Mouse (Mus musculus): ENCODE data around the gene 2410137M14Rik. TPM values are rescaled to one million over a fixed set of nuclear protein-coding genes. Genes with fewer than 3 reads are reported as not detected.

Gene 2410137M14Rik
- polyA plus RNA-seq, 1 experiment from 2014 or later: 0.36 TPM

DNA sequence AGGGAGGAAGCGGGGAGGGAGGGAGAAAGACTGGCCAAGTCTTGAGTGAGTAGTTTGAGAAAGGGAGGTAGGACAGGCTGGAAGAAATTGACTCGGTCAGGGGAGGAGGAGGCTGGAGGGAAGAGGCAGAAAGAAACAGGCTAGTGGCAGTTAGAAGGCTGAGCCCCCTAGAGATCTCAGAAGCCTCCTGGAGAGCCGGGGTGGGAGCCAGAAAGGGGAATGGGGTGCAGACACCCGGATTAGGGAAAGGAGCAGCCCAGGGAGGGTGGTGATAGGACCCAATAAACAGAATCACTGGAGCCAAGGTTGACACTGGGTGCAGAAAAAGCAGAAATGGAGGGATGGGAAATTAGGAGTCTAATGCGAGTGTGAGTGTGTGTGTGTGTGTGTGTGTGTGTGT, 37.3 kb downstream of the 2410137M14Rik start:
- no peak for ATAC-seq
- H3K9me3 ChIP-seq (ENCODE audit: control insufficient read depth, low read length): no peaks in the 10 kb centered on the region
- no peak overlapping the region; the same call in 1 of the 2 replicates for H3K4me3 ChIP-seq (ENCODE audit: low read length)
- H3K27ac ChIP-seq (ENCODE audit: low read depth, low read length): no peak overlapping the region
- H3K4me1 ChIP-seq (ENCODE audit: control insufficient read depth, insufficient read depth, low read depth, low read length): peaks cover 22% of the 10 kb centered on the region
- H3K27me3 ChIP-seq (replicated peaks; ENCODE audit: control insufficient read depth, insufficient read depth, low read length): peaks cover 30% of the 10 kb centered on the region
- peak overlapping the region; percentile 82 for H3K4me2 ChIP-seq (ENCODE audit: low read length)
- 22% methylated on average over 5 of the region's 5 CpGs for whole genome bisulfite sequencing
- H3K9ac ChIP-seq (ENCODE audit: low read depth, low read length): no peak overlapping the region
- H3K36me3 ChIP-seq (ENCODE audit: control insufficient read depth, insufficient read depth, low read length): peaks cover 5% of the 10 kb centered on the region; the same call in 1 of the 2 replicates

GRCm38 (mm10) chr17:36942791-36943471, 38.1 kb downstream of the 2410137M14Rik start, which contains the start of gene Rnf39:
TSS of gene Rnf39 (plus strand) at chr17:36942918.
- 4% methylated on average over 50 of the region's 59 CpGs for WGBS
- H3K9ac ChIP-seq (ENCODE audit: low read depth, low read length): peak within 1 kb of the TSS; percentile 68
- no peaks in the 10 kb centered on the region for H3K9me3 ChIP-seq (ENCODE audit: control insufficient read depth, low read length)
- peak within 1 kb of the TSS; percentile 48 for H3K4me3 ChIP-seq (ENCODE audit: low read length)
- peaks cover 30% of the 10 kb centered on the region for H3K27me3 ChIP-seq (replicated peaks; ENCODE audit: control insufficient read depth, insufficient read depth, low read length)
- H3K4me2 ChIP-seq (ENCODE audit: low read length): peak within 1 kb of the TSS; percentile 82
- peaks cover 22% of the 10 kb centered on the region for H3K4me1 ChIP-seq (ENCODE audit: control insufficient read depth, insufficient read depth, low read depth, low read length)
- no peaks in the 10 kb centered on the region for H3K36me3 ChIP-seq (ENCODE audit: control insufficient read depth, insufficient read depth, low read length)
- H3K27ac ChIP-seq (ENCODE audit: low read depth, low read length): no peak within 1 kb of the TSS
- ATAC-seq: 0 out of 2 replicates have a peak, but pooled peaks have one; percentile 1

DNA sequence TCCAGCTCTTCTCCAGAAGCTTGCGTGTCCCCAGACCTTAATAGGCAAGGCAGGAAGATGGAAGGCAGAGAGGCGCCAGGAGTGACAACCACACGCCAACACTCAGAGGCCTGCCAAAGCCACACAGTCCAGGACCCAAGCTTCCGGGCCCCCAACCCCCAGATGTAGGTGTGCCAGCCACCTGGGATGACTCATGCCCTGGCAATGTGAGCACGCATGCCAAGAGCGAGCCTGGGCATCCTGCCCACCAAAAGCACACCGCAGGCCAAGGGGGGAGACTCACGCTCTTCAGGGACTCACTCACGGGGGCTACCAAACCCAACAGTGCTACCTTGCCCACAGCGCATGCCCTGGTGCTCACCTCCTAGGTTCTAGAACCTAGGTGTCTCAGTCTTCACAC, 38.6 kb downstream of the 2410137M14Rik start:
- H3K4me2 ChIP-seq (ENCODE audit: low read length): peak overlapping the region; percentile 82
- H3K4me1 ChIP-seq (ENCODE audit: control insufficient read depth, insufficient read depth, low read depth, low read length): peaks cover 19% of the 10 kb centered on the region
- ATAC-seq: no peak
- peaks cover 30% of the 10 kb centered on the region for H3K27me3 ChIP-seq (replicated peaks; ENCODE audit: control insufficient read depth, insufficient read depth, low read length)
- H3K36me3 ChIP-seq (ENCODE audit: control insufficient read depth, insufficient read depth, low read length): no peaks in the 10 kb centered on the region
- no peak overlapping the region for H3K27ac ChIP-seq (ENCODE audit: low read depth, low read length)
- no peak overlapping the region for H3K9ac ChIP-seq (ENCODE audit: low read depth, low read length)
- peak overlapping the region; percentile 48 for H3K4me3 ChIP-seq (ENCODE audit: low read length)
- WGBS: 46% methylated on average over 9 of the region's 10 CpGs
- no peaks in the 10 kb centered on the region for H3K9me3 ChIP-seq (ENCODE audit: control insufficient read depth, low read length)

- no peak overlapping the region for H3K9ac ChIP-seq (ENCODE audit: low read depth, low read length)
- no peak overlapping the region for H3K4me3 ChIP-seq (ENCODE audit: low read length)
- H3K36me3 ChIP-seq (ENCODE audit: control insufficient read depth, insufficient read depth, low read length): no peaks in the 10 kb centered on the region
- peaks cover 6% of the 10 kb centered on the region for H3K4me1 ChIP-seq (ENCODE audit: control insufficient read depth, insufficient read depth, low read depth, low read length)
- no peak overlapping the region for H3K4me2 ChIP-seq (ENCODE audit: low read length)
- 91% methylated on average over 2 of the region's 2 CpGs for WGBS
- no peak for ATAC-seq
- H3K27me3 ChIP-seq (replicated peaks; ENCODE audit: control insufficient read depth, insufficient read depth, low read length): peaks cover 14% of the 10 kb centered on the region
- H3K9me3 ChIP-seq (ENCODE audit: control insufficient read depth, low read length): no peaks in the 10 kb centered on the region
- H3K27ac ChIP-seq (ENCODE audit: low read depth, low read length): no peak overlapping the region
Observed at GRCm38 (mm10) chr17:36938056-36938455, 43.0 kb downstream of the 2410137M14Rik start.

- H3K27me3 ChIP-seq (replicated peaks; ENCODE audit: control insufficient read depth, insufficient read depth, low read length): no peaks in the 10 kb centered on the region
- ATAC-seq: no peak
- WGBS: 73% methylated on average over 2 of the region's 2 CpGs
Observed at GRCm38 (mm10) chr17:36931806-36932205, 49.2 kb downstream of the 2410137M14Rik start.

GRCm38 (mm10) chr17:36931130-36931529, 49.9 kb downstream of the 2410137M14Rik start:
- Histone ChIP-seq H3K27me3 (replicated peaks; ENCODE audit: control insufficient read depth, insufficient read depth, low read length) (no peaks in the 10 kb centered on the region), H3K4me1 (ENCODE audit: control insufficient read depth, insufficient read depth, low read depth, low read length) (no peaks in the 10 kb centered on the region), H3K36me3 (ENCODE audit: control insufficient read depth, insufficient read depth, low read length) (no peaks in the 10 kb centered on the region), H3K9me3 (ENCODE audit: control insufficient read depth, low read length) (no peaks in the 10 kb centered on the region), H3K27ac (ENCODE audit: low read depth, low read length) (no peak overlapping the region), H3K4me3 (ENCODE audit: low read length) (no peak overlapping the region), H3K4me2 (ENCODE audit: low read length) (no peak overlapping the region), H3K9ac (ENCODE audit: low read depth, low read length) (no peak overlapping the region)
- no peak for ATAC-seq
- 84% methylated on average over 4 of the region's 4 CpGs for WGBS

More at GRCm38 (mm10) chr17:36931806-36932205, 49.2 kb downstream of the 2410137M14Rik start:
- Histone ChIP-seq H3K4me3 (ENCODE audit: low read length) (no peak overlapping the region), H3K9ac (ENCODE audit: low read depth, low read length) (no peak overlapping the region), H3K4me2 (ENCODE audit: low read length) (no peak overlapping the region), H3K9me3 (ENCODE audit: control insufficient read depth, low read length) (no peaks in the 10 kb centered on the region), H3K36me3 (ENCODE audit: control insufficient read depth, insufficient read depth, low read length) (no peaks in the 10 kb centered on the region), H3K4me1 (ENCODE audit: control insufficient read depth, insufficient read depth, low read depth, low read length) (no peaks in the 10 kb centered on the region), H3K27ac (ENCODE audit: low read depth, low read length) (no peak overlapping the region)

GRCm38 (mm10) chr17:36930233-36930632, 50.8 kb downstream of the 2410137M14Rik start:
- 79% methylated on average over 6 of the region's 6 CpGs for WGBS
- Histone ChIP-seq H3K9ac (ENCODE audit: low read depth, low read length) (no peak overlapping the region), H3K4me3 (ENCODE audit: low read length) (no peak overlapping the region), H3K4me2 (ENCODE audit: low read length) (no peak overlapping the region), H3K27me3 (replicated peaks; ENCODE audit: control insufficient read depth, insufficient read depth, low read length) (no peaks in the 10 kb centered on the region), H3K36me3 (ENCODE audit: control insufficient read depth, insufficient read depth, low read length) (no peaks in the 10 kb centered on the region), H3K27ac (ENCODE audit: low read depth, low read length) (no peak overlapping the region), H3K4me1 (ENCODE audit: control insufficient read depth, insufficient read depth, low read depth, low read length) (no peaks in the 10 kb centered on the region), H3K9me3 (ENCODE audit: control insufficient read depth, low read length) (no peaks in the 10 kb centered on the region)
- ATAC-seq: no peak

- no peak for ATAC-seq
- Histone ChIP-seq H3K4me2 (ENCODE audit: low read length) (no peak overlapping the region), H3K9me3 (ENCODE audit: control insufficient read depth, low read length) (no peaks in the 10 kb centered on the region), H3K4me1 (ENCODE audit: control insufficient read depth, insufficient read depth, low read depth, low read length) (no peaks in the 10 kb centered on the region), H3K4me3 (ENCODE audit: low read length) (no peak overlapping the region), H3K27me3 (replicated peaks; ENCODE audit: control insufficient read depth, insufficient read depth, low read length) (no peaks in the 10 kb centered on the region), H3K9ac (ENCODE audit: low read depth, low read length) (no peak overlapping the region), H3K36me3 (ENCODE audit: control insufficient read depth, insufficient read depth, low read length) (no peaks in the 10 kb centered on the region), H3K27ac (ENCODE audit: low read depth, low read length) (no peak overlapping the region)
- WGBS: 79% methylated on average over 12 of the region's 12 CpGs
Observed at GRCm38 (mm10) chr17:36929236-36929932, 51.7 kb downstream of the 2410137M14Rik start.

Data from hindbrain, embryonic 16.5 days (tissue).